Mouse (Mus musculus) hindbrain, embryonic 14.5 days (tissue): ENCODE data around the gene Gm4737. TPM values are rescaled to one million over a fixed set of nuclear protein-coding genes. Genes with fewer than 3 reads are reported as not detected.

Experiments used
- ATAC-seq: fragments of 200-750 bp; cut with Nextera tagmentation; 2 replicates; pipeline ENCODE4 v1.8.0; 2017; ENCODE audit warnings: moderate number of reproducible peaks, mild to moderate bottlenecking, moderate TSS enrichment, moderate library complexity; ENCODE audit not compliant: low FRiP score
- DNase-seq: peaks from one replicate; pipeline ENCODE4 v3.0.0-alpha.2; 2015; ENCODE audit warnings: low spot score
- H3K27ac ChIP-seq: fragments of 300-500 bp; sonication (generic); 2 replicates; pipeline ENCODE4 v1.5.1; 2014; ENCODE audit warnings: mild to moderate bottlenecking, moderate library complexity
- H3K27me3 ChIP-seq: fragments of 300-500 bp; sonication (generic); 2 replicates; pipeline ENCODE4 v1.6.1; 2014; ENCODE audit warnings: mild to moderate bottlenecking, low read length, mixed read lengths; ENCODE audit not compliant: control insufficient read depth, insufficient read depth
- H3K36me3 ChIP-seq: fragments of 300-500 bp; sonication (generic); replicated peaks from 2 replicates; pipeline ENCODE4 v1.6.1; 2014; ENCODE audit not compliant: control insufficient read depth, insufficient read depth
- H3K4me1 ChIP-seq: fragments of 300-500 bp; sonication (generic); replicated peaks from 2 replicates; pipeline ENCODE4 v1.6.1; 2014; ENCODE audit warnings: antibody characterized with exemption, low read length, mixed read lengths; ENCODE audit not compliant: control insufficient read depth, insufficient read depth
- H3K4me2 ChIP-seq: fragments of 300-500 bp; sonication (generic); replicated peaks from 2 replicates; pipeline ENCODE4 v1.6.1; 2014; ENCODE audit warnings: mild to moderate bottlenecking, moderate library complexity
- H3K4me3 ChIP-seq: fragments of 300-500 bp; sonication (generic); replicated peaks from 2 replicates; pipeline ENCODE4 v1.5.1; 2014; ENCODE audit warnings: mild to moderate bottlenecking, low read length
- H3K9ac ChIP-seq: fragments of 300-500 bp; sonication (generic); 2 replicates; pipeline ENCODE4 v1.6.1; 2014
- H3K9me3 ChIP-seq: fragments of 300-500 bp; sonication (generic); 2 replicates; pipeline ENCODE4 v1.6.1; 2016; ENCODE audit warnings: low read length; ENCODE audit not compliant: control insufficient read depth
- WGBS: fragments of 180-500 bp; shearing (Covaris S2); extraction: QIAGEN DNeasy Blood & Tissue Kit; methylation state at CpG from one replicate; pipeline ENCODE4 v1.1.7; 2014; 5-methylcytosine and 5-hydroxymethylcytosine counted together
- polyA plus RNA-seq: library from polyadenylated mRNA; unstranded; fragments of >200 nt; fragmentation: Nextera tagmentation; extraction: Ambion mirVana; gene quantifications from 2 replicates; pipeline ENCODE4 v1.2.1, GENCODE M21; 2014

Gm4737 gene
- polyA plus RNA-seq, 1 experiment from 2014 or later, result 3.0 TPM

DNA sequence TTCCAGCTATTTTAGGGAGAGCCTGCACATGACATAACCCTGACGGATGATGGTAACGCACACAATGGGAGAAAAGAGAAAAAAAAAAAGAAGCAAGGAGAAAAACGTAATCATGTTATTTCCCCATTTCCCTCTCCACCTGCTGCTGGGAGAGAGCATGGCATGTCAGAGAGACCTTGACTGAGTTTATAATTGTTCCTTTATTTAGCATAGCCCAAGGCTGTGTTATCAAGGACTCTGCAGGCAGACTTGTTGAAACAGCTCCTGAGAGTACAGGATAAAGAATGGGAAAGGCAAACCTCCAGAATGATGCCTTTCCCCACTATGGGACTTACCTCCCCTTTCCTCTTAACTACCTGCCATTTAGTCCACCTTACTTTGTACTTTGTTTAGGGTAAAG lies 7.9 kb downstream of the Gm4737 start:
- no peak overlapping the region for H3K4me3 ChIP-seq
- no peak for DNase-seq

DNA sequence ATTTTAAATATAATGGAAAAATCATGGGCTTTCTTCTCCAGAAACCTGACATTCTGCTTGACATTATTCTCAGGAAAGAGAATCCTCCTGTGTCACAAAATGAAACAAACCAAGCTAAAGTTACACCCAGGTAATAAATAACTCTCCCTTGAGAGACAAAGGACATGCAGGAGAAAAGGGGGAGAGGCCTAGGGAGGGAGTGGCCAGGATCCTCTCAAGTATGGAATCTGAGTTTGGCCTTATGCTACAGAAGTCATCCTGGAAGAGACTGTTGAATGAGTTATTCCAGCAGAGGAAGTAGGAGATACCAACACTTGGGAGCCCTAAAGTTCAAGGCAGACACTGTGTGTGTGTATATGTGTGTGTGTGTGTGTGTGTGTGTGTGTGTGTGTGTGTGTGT lies 32.6 kb downstream of the Gm4737 start:
- Histone ChIP-seq H3K27me3 (no peaks in the 10 kb centered on the region), H3K4me2 (no peak overlapping the region), H3K4me1 (no peaks in the 10 kb centered on the region), H3K9me3 (no peaks in the 10 kb centered on the region), H3K4me3 (no peak overlapping the region), H3K27ac (no peak overlapping the region), H3K9ac (no peak overlapping the region), H3K36me3 (no peaks in the 10 kb centered on the region)
- DNase-seq, result no peak
- no peak for ATAC-seq

More for the DNA sequence above, 7.9 kb downstream of the Gm4737 start:
- Histone ChIP-seq H3K9ac (no peak overlapping the region), H3K4me2 (no peak overlapping the region), H3K27me3 (no peaks in the 10 kb centered on the region), H3K9me3 (no peaks in the 10 kb centered on the region), H3K36me3 (no peaks in the 10 kb centered on the region), H3K27ac (no peak overlapping the region), H3K4me1 (no peaks in the 10 kb centered on the region)
- ATAC-seq, result no peak
- 65% methylated on average over 3 of the region's 3 CpGs for WGBS

DNA sequence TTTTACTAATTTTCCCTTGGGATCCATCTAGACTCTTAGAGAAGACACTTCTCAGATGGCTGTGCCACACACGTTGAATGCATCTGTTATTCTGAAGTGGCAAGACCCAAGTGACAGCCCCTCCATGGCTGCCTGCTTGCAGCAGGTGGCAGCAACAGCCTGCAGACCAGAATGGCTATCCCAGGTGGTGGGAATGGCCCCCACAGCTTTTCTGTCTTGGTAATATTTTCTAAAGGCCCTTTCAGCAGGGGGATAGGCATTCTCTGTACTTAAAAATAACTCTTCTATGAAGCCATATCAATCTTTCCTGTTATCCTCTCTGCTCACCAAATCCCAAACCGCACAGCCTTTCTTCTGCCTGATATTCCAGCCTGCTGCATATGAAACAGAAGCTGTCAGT lies 33.5 kb downstream of the Gm4737 start:
- no peaks in the 10 kb centered on the region for H3K36me3 ChIP-seq
- H3K9me3 ChIP-seq, result no peaks in the 10 kb centered on the region
- peak; percentile 75; the same call in 1 of the 2 replicates for ATAC-seq
- H3K27me3 ChIP-seq, result no peaks in the 10 kb centered on the region
- WGBS, result 41% methylated on average over 2 of the region's 2 CpGs
- no peak overlapping the region for H3K4me3 ChIP-seq
- H3K27ac ChIP-seq, result no peak overlapping the region
- peak; percentile 65 for DNase-seq
- no peak overlapping the region for H3K9ac ChIP-seq
- no peak overlapping the region for H3K4me2 ChIP-seq
- no peaks in the 10 kb centered on the region for H3K4me1 ChIP-seq

DNA sequence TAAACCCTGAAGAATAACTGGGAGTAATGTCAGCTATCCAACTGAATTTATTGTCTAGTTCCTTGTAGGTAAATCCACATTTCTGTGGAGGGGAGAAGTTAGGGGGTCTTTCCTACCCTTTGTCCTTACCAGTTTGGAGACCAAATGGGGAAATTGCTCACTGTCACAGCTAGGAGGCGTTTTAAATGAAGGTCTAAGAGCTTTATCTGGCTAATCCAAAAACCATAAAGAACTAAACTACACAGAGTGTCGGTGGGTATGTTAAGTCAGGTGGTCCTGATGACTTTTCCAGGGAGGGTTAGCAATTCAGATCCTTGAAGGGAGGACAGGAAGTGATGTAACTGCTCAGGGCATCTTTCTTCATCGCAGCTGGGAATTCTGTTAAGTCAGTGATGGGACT lies 34.3 kb downstream of the Gm4737 start:
- WGBS, result 76% methylated on average over 3 of the region's 3 CpGs
- Histone ChIP-seq H3K27me3 (no peaks in the 10 kb centered on the region), H3K4me1 (no peaks in the 10 kb centered on the region), H3K9me3 (no peaks in the 10 kb centered on the region), H3K27ac (no peak overlapping the region), H3K36me3 (no peaks in the 10 kb centered on the region), H3K9ac (no peak overlapping the region), H3K4me3 (no peak overlapping the region), H3K4me2 (no peak overlapping the region)
- DNase-seq, result no peak
- no peak for ATAC-seq

DNA sequence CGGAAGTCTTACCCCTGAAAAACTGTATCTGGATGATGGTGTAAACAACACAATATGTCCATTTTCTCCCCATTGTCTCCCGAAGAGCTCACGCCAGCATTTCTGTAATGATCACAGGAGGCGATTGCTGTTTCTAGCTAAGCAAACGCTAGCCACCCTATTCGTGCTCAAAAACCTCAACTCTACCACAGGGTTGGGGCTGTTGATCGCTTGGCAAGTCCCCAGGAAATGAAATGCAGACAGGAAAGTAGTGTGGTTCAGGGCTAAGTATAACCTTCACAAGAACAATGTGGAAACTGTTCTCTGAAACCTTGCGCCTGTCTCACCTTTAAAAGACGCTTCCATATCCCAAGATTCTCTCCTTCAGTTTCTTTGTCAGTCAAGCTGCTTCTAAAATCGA lies 34.9 kb downstream of the Gm4737 start, which contains the start of gene Cd96:
Gene Cd96 (minus strand): TSS at position 232 of the 400 bp plus-strand sequence.
- WGBS, result 81% methylated on average over 10 of the region's 10 CpGs
- Histone ChIP-seq H3K9ac (no peak within 1 kb of the TSS), H3K27ac (no peak within 1 kb of the TSS), H3K27me3 (no peaks in the 10 kb centered on the region), H3K4me1 (no peaks in the 10 kb centered on the region), H3K9me3 (no peaks in the 10 kb centered on the region), H3K4me3 (no peak within 1 kb of the TSS), H3K4me2 (no peak within 1 kb of the TSS), H3K36me3 (no peaks in the 10 kb centered on the region)
- no peak for DNase-seq
- no peak for ATAC-seq

DNA sequence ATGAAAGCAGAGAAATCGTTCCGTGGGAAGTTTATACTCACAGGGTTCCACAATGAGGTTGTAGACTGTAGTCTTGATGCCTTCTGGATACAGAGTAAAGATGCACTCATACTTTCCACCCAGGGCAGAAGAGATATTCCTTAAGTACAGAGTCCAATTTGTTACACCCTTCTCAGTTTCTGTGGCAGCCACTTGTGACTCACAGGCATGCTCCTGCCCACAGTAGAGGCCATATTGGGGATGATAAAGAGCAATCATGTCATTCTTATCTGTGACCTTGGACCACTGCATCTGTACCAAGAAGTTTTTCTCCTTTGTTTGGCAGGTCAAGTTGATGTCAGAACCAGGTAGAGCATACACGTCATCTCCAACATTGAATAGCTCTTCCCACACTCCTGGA lies 37.2 kb downstream of the Gm4737 start:
- Histone ChIP-seq H3K36me3 (no peaks in the 10 kb centered on the region), H3K27ac (no peak overlapping the region), H3K9me3 (no peaks in the 10 kb centered on the region), H3K4me1 (no peaks in the 10 kb centered on the region), H3K27me3 (no peaks in the 10 kb centered on the region), H3K4me2 (no peak overlapping the region), H3K4me3 (no peak overlapping the region), H3K9ac (no peak overlapping the region)
- ATAC-seq (no peak), DNase-seq (no peak)
- 86% methylated on average over 3 of the region's 3 CpGs for WGBS

DNA sequence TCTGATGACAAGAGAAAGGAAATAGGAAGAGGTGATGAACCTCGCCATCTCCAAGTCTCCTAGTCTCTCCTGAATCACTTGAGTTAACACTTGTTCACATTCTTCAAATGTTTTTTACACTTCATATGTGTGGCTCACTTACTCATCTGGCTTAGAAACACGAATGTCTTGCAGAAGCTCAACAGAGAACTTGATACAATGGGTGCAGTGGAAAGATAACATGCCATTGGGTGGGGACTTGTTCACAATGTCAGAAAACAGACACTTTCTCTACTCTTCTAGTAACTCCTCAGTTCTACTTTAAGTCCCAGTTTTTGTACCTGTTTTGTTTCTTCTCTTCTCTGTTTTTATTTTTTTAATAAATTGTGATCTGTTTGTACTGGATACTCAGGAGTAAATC lies 40.1 kb downstream of the Gm4737 start:
- Histone ChIP-seq H3K4me1 (no peaks in the 10 kb centered on the region), H3K27ac (no peak overlapping the region), H3K9ac (no peak overlapping the region), H3K27me3 (no peaks in the 10 kb centered on the region), H3K4me2 (no peak overlapping the region), H3K9me3 (no peaks in the 10 kb centered on the region), H3K4me3 (no peak overlapping the region), H3K36me3 (no peaks in the 10 kb centered on the region)
- WGBS, result 90% methylated on average over 2 of the region's 2 CpGs
- ATAC-seq, result no peak
- no peak for DNase-seq

DNA sequence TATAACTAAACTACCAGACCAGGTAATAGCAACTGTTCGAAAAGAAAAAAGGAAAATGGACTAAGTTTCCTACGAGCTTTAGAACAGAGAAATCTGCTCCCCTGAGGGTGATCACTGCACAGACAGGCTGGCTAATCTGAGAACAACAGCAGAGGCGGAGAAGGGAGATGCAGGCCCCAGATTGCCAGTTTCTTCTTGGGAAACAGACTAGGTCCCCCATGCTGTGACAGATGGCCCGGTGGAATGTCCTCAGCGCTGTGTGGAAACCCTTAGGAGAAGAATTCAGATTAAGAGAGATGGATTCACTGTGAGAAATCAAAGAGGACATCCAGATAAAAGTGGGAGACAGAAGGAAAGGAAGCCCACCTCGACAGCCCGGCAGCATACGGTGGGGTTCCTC lies 45.3 kb downstream of the Gm4737 start:
- H3K36me3 ChIP-seq, result no peaks in the 10 kb centered on the region
- no peak overlapping the region for H3K4me2 ChIP-seq
- no peaks in the 10 kb centered on the region for H3K9me3 ChIP-seq
- ATAC-seq, result no peak
- no peak overlapping the region for H3K9ac ChIP-seq
- no peaks in the 10 kb centered on the region for H3K27me3 ChIP-seq
- no peaks in the 10 kb centered on the region for H3K4me1 ChIP-seq
- DNase-seq, result no peak
- H3K27ac ChIP-seq, result no peak overlapping the region
- WGBS, result 53% methylated on average over 8 of the region's 8 CpGs
- no peak overlapping the region for H3K4me3 ChIP-seq

DNA sequence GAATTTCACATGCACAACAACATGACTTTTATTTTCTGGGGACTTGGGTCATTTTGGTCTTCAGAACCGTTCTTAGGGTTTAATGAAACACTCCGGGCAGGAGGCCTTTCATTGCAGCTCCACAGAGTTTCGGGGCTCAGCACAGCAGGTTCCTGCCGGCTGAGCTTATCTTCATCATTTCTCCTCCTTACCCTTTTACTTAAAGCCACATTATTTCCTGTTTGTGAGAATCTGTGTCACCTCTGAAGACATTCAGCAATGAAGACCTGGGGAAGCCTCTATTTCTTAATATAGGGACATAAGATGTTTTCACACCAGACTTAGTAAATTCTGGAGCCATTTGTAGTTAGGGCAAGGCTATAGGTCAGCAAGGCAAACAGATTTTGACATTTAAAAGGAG lies 47.4 kb downstream of the Gm4737 start:
- ATAC-seq (no peak), DNase-seq (no peak)
- H3K4me3 ChIP-seq, result no peak overlapping the region
- no peaks in the 10 kb centered on the region for H3K27me3 ChIP-seq
- no peak overlapping the region for H3K4me2 ChIP-seq
- no peak overlapping the region for H3K9ac ChIP-seq
- 63% methylated on average over 4 of the region's 4 CpGs for WGBS
- H3K27ac ChIP-seq, result no peak overlapping the region
- no peaks in the 10 kb centered on the region for H3K4me1 ChIP-seq
- H3K36me3 ChIP-seq, result no peaks in the 10 kb centered on the region
- no peaks in the 10 kb centered on the region for H3K9me3 ChIP-seq

DNA sequence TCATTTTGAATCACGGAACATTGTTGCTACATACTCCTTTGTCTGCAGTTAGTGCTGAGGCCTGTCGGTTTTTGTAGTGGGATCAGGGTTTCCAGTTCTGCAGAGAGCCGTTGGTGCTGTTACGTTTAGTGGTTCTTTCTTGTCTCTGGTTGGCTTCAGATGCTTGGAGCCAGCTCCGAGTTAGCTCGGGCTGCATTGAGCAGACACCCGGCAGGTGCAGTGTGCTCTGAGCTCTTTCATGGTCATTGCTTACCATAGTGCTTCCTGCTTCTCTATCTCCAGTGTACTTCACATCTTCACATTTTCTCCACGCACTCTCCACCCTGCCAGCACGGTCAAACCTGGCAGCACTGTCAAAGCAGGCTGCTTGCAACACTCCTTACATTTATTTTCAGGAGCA lies 50.4 kb downstream of the Gm4737 start:
- Histone ChIP-seq H3K4me2 (no peak overlapping the region), H3K27me3 (no peaks in the 10 kb centered on the region), H3K4me3 (no peak overlapping the region), H3K9ac (no peak overlapping the region), H3K27ac (no peak overlapping the region), H3K36me3 (no peaks in the 10 kb centered on the region), H3K9me3 (no peaks in the 10 kb centered on the region), H3K4me1 (no peaks in the 10 kb centered on the region)
- no peak for ATAC-seq
- no peak for DNase-seq
- WGBS, result 85% methylated on average over 9 of the region's 9 CpGs
